Mouse (Mus musculus): ENCODE results near the gene Abl2. TPM values are rescaled to one million over a fixed set of nuclear protein-coding genes. Genes with fewer than 3 reads are reported as not detected.

Abl2 gene
- polyA plus RNA-seq, 1 experiment from 2014 or later = 21.7 TPM

GRCm38 (mm10) chr1:156614710-156615109 lies 56.1 kb downstream of the Abl2 start:
- no peaks in the 10 kb centered on the region for H3K27me3 ChIP-seq
- DNase-seq (ENCODE audit: low read depth, low spot score) (no peak), ATAC-seq (no peak)
- ChIA-PET CTCF (interaction anchor here (0.8 to 1.3 kb wide), 2 partner anchors 17 to 30 kb away, joined by 3 read pairs; no protein-coding TSS in a partner anchor), POLR2A (no interaction called here)
- peak; percentile 66 for TF ChIP-seq CTCF (IDR thresholded peaks at IDR 0.05)
- in situ Hi-C loops (cut with MboI; ENCODE audit: low pct_unique_long_range_greater_than_20kb) = no loop called here

GRCm38 (mm10) chr1:156615381-156616133 lies 57.0 kb downstream of the Abl2 start:
- H3K27me3 ChIP-seq = no peaks in the 10 kb centered on the region
- CTCF ChIA-PET = interaction anchor here (0.8 kb wide), 1 partner anchor 16 kb away, joined by 3 read pairs; no protein-coding TSS in a partner anchor
- DNase-seq (ENCODE audit: low read depth, low spot score) = peak; percentile 91
- POLR2A ChIA-PET = no interaction called here
- ATAC-seq = peak; percentile 84
- in situ Hi-C loops (cut with MboI; ENCODE audit: low pct_unique_long_range_greater_than_20kb) = no loop called here
- TF ChIP-seq CTCF (IDR thresholded peaks at IDR 0.05) = no peak

GRCm38 (mm10) chr1:156616989-156617598 lies 58.5 kb downstream of the Abl2 start:
- POLR2A ChIA-PET = no interaction called here
- DNase-seq (ENCODE audit: low read depth, low spot score) = no peak

GRCm38 (mm10) chr1:156617811-156618210 lies 59.2 kb downstream of the Abl2 start:
- DNase-seq (ENCODE audit: low read depth, low spot score) (no peak), ATAC-seq (no peak)
- TF ChIP-seq CTCF (IDR thresholded peaks at IDR 0.05) = no peak
- in situ Hi-C loops (cut with MboI; ENCODE audit: low pct_unique_long_range_greater_than_20kb) = no loop called here
- POLR2A ChIA-PET = no interaction called here
- no peaks in the 10 kb centered on the region for H3K27me3 ChIP-seq
- CTCF ChIA-PET = interaction anchor here (1.8 kb wide), 1 partner anchor 10 kb away, joined by 4 read pairs; no protein-coding TSS in a partner anchor

More at GRCm38 (mm10) chr1:156616989-156617598, 58.5 kb downstream of the Abl2 start:
- peak; percentile 28 for ATAC-seq
- CTCF ChIA-PET = interaction anchor here (1.2 to 1.8 kb wide), 2 partner anchors 11 to 14 kb away, joined by 4 read pairs; no protein-coding TSS in a partner anchor
- in situ Hi-C loops (cut with MboI; ENCODE audit: low pct_unique_long_range_greater_than_20kb) = no loop called here
- no peaks in the 10 kb centered on the region for H3K27me3 ChIP-seq
- no peak for TF ChIP-seq CTCF (IDR thresholded peaks at IDR 0.05)

GRCm38 (mm10) chr1:156620292-156620909 lies 61.8 kb downstream of the Abl2 start:
- CTCF ChIA-PET = interaction anchor here (0.9 to 1.3 kb wide), 4 partner anchors 9 to 37 kb away, joined by 3 to 4 read pairs (median 3); no protein-coding TSS in a partner anchor
- no peak for DNase-seq (ENCODE audit: low read depth, low spot score)

GRCm38 (mm10) chr1:156620951-156621350 lies 62.4 kb downstream of the Abl2 start:
- ATAC-seq = no peak
- ChIA-PET CTCF (interaction anchor here (0.9 kb wide), 1 partner anchor 8 kb away, joined by 4 read pairs; no protein-coding TSS in a partner anchor), POLR2A (no interaction called here)
- in situ Hi-C loops (cut with MboI; ENCODE audit: low pct_unique_long_range_greater_than_20kb) = no loop called here
- TF ChIP-seq CTCF (IDR thresholded peaks at IDR 0.05) = no peak
- H3K27me3 ChIP-seq = no peaks in the 10 kb centered on the region
- no peak for DNase-seq (ENCODE audit: low read depth, low spot score)

More at GRCm38 (mm10) chr1:156620292-156620909, 61.8 kb downstream of the Abl2 start:
- H3K27me3 ChIP-seq = no peaks in the 10 kb centered on the region
- no peak for ATAC-seq
- TF ChIP-seq CTCF (IDR thresholded peaks at IDR 0.05) = no peak
- POLR2A ChIA-PET = interaction anchor here (0.6 kb wide), 1 partner anchor 218 kb away, joined by 4 read pairs; the partner anchor contains the start of gene Angptl1
- in situ Hi-C loops (cut with MboI; ENCODE audit: low pct_unique_long_range_greater_than_20kb) = no loop called here

GRCm38 (mm10) chr1:156624231-156624630 lies 65.6 kb downstream of the Abl2 start:
- no peak for ATAC-seq
- POLR2A ChIA-PET = no interaction called here

GRCm38 (mm10) chr1:156626729-156627128 lies 68.1 kb downstream of the Abl2 start:
- H3K27me3 ChIP-seq = no peaks in the 10 kb centered on the region
- DNase-seq (ENCODE audit: low read depth, low spot score) (no peak), ATAC-seq (no peak)
- CTCF ChIA-PET = no interaction called here
- peak; percentile 45 for TF ChIP-seq CTCF (IDR thresholded peaks at IDR 0.05)
- POLR2A ChIA-PET = no interaction called here
- in situ Hi-C loops (cut with MboI; ENCODE audit: low pct_unique_long_range_greater_than_20kb) = no loop called here

More at GRCm38 (mm10) chr1:156624231-156624630, 65.6 kb downstream of the Abl2 start:
- H3K27me3 ChIP-seq = no peaks in the 10 kb centered on the region
- CTCF ChIA-PET = no interaction called here
- no peak for DNase-seq (ENCODE audit: low read depth, low spot score)
- TF ChIP-seq CTCF (IDR thresholded peaks at IDR 0.05) = no peak
- in situ Hi-C loops (cut with MboI; ENCODE audit: low pct_unique_long_range_greater_than_20kb) = no loop called here

GRCm38 (mm10) chr1:156629984-156630383 lies 71.4 kb downstream of the Abl2 start:
- ChIA-PET POLR2A (no interaction called here), CTCF (no interaction called here)
- in situ Hi-C loops (cut with MboI; ENCODE audit: low pct_unique_long_range_greater_than_20kb) = loop anchor here (5.0 to 10.0 kb wide), 3 partner anchors 48 to 185 kb away; no protein-coding TSS in a partner anchor
- no peak for DNase-seq (ENCODE audit: low read depth, low spot score)
- ATAC-seq = no peak
- no peaks in the 10 kb centered on the region for H3K27me3 ChIP-seq
- TF ChIP-seq CTCF (IDR thresholded peaks at IDR 0.05) = no peak

- no peak for ATAC-seq
- ChIA-PET CTCF (interaction anchor here (0.7 to 1.9 kb wide), 6 partner anchors 14 to 67 kb away, joined by 3 to 6 read pairs (median 3); no protein-coding TSS in a partner anchor), POLR2A (no interaction called here)
- H3K27me3 ChIP-seq = no peaks in the 10 kb centered on the region
- in situ Hi-C loops (cut with MboI; ENCODE audit: low pct_unique_long_range_greater_than_20kb) = loop anchor here (5.0 to 10.0 kb wide), 3 partner anchors 49 to 186 kb away; no protein-coding TSS in a partner anchor
- peak; percentile 57 for TF ChIP-seq CTCF (IDR thresholded peaks at IDR 0.05)
- no peak for DNase-seq (ENCODE audit: low read depth, low spot score)
Measured at GRCm38 (mm10) chr1:156630965-156631364, 72.4 kb downstream of the Abl2 start.
